Mouse (Mus musculus) B cell, adult 67 days (primary cell): ENCODE results near the gene Kat6b. TPM values are rescaled to one million over a fixed set of nuclear protein-coding genes. Genes with fewer than 3 reads are reported as not detected.

Experiments
- total RNA-seq, 2 experiments: library from RNA; stranded (reverse); gene quantifications; 4 replicates each; pipeline ENCODE4 v1.2.4; 2023

The Kat6b gene
- total RNA-seq: 10 to 100 TPM; 43.4 to 47.8 TPM

DNA sequence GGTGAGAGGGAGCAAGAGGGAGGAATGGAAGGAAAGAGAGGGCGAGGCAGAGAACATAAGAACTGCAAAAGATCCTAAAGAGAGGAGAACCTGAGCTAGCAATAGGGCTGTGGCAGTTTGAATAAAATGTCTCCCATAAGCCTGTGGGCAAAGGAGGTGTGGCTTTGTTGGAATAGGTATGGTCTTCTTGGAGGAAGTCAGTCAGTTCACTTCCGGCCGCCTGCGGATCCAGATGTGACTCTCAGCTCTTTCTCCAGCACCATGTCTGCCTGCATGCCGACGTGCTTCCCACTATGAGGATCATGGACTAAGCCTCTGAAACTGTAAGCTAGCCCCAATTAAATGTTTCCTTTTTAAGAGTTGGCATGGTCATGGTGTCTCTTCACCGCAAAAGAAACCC is at the start of gene Kat6b:
Gene Kat6b (plus strand): TSS at position 204 of the 400 bp plus-strand sequence.

DNA sequence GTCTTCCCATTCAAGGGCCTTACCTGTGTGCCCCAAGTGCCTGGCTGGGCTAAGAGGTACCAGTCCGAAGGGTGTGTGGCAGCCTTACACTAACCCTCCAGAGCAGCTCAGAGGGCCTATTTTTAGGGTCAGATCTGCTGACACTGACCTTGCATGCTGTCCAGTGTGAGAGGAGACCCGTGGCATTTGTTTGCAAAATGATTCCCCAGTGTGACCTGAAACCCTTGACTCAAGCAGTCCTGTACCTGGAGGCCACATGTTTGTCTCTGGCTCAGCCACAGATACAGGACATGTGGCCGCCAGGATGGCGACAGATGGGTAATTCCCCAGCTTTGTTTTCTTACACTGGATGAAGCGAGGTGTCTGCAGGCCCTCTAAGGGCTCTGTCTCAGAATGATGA is 233.3 kb downstream of the Kat6b start, which contains the start of gene Dupd1:
Gene Dupd1 (minus strand): TSS at position 91 of the 400 bp plus-strand sequence.

Other genes starting within 250 kb of the Kat6b start
- gene Dupd1, start 233.1 kb downstream of the Kat6b start, total RNA-seq: not detected